Mouse (Mus musculus) liver, embryonic 15.5 days (tissue): ENCODE results near the gene Lca5. TPM values are rescaled to one million over a fixed set of nuclear protein-coding genes. Genes with fewer than 3 reads are reported as not detected.

Experiments used
- ATAC-seq: fragments of 200-750 bp; cut with Nextera tagmentation; 2 replicates; pipeline ENCODE4 v1.8.0; 2017; ENCODE audit warnings: moderate number of reproducible peaks, mild to moderate bottlenecking, moderate library complexity; ENCODE audit not compliant: insufficient read depth
- H3K27ac ChIP-seq: fragments of 300-500 bp; sonication (generic); replicated peaks from 2 replicates; pipeline ENCODE4 v1.5.1; 2015; ENCODE audit warnings: mild to moderate bottlenecking, inconsistent platforms
- H3K27me3 ChIP-seq: fragments of 300-500 bp; sonication (generic); 2 replicates; pipeline ENCODE4 v1.6.1; 2015; ENCODE audit warnings: mild to moderate bottlenecking, inconsistent platforms
- H3K36me3 ChIP-seq: fragments of 300-500 bp; sonication (generic); replicated peaks from 2 replicates; pipeline ENCODE4 v1.6.1; 2015; ENCODE audit warnings: moderate library complexity, mild to moderate bottlenecking, inconsistent platforms
- H3K4me1 ChIP-seq: fragments of 300-500 bp; sonication (generic); replicated peaks from 2 replicates; pipeline ENCODE4 v1.6.1; 2015; ENCODE audit warnings: inconsistent platforms
- H3K4me2 ChIP-seq: fragments of 300-500 bp; sonication (generic); 2 replicates; pipeline ENCODE4 v1.6.1; 2015; ENCODE audit warnings: moderate library complexity, mild to moderate bottlenecking, inconsistent platforms
- H3K4me3 ChIP-seq: fragments of 300-500 bp; sonication (generic); replicated peaks from 2 replicates; pipeline ENCODE4 v1.5.1; 2015; ENCODE audit warnings: mild to moderate bottlenecking, inconsistent platforms
- H3K9ac ChIP-seq: fragments of 300-500 bp; sonication (generic); 2 replicates; pipeline ENCODE4 v1.6.1; 2015; ENCODE audit warnings: moderate library complexity, mild to moderate bottlenecking, inconsistent platforms
- H3K9me3 ChIP-seq: fragments of 300-500 bp; sonication (generic); replicated peaks from 2 replicates; pipeline ENCODE4 v1.6.1; 2016; ENCODE audit warnings: inconsistent platforms
- WGBS: fragments of 180-500 bp; shearing (Covaris S2); methylation state at CpG from one replicate; pipeline ENCODE4 v1.1.7; 2015; ENCODE audit warnings: mixed read lengths; ENCODE audit not compliant: insufficient replicate concordance; 5-methylcytosine and 5-hydroxymethylcytosine counted together
- polyA plus RNA-seq: library from polyadenylated mRNA; unstranded; fragments of >200 nt; fragmentation: Nextera tagmentation; extraction: Ambion mirVana; gene quantifications from 2 replicates; pipeline ENCODE4 v1.2.1, GENCODE M21; 2015

The Lca5 gene
- 0.79 and 0.92 TPM in 2 replicates for polyA plus RNA-seq

GRCm38 (mm10) chr9:83440392-83441357, at the start of gene Lca5:
Gene Lca5, minus strand, starts transcription at chr9:83441127.
- Histone ChIP-seq H3K27me3 (no peaks in the 10 kb centered on the region; the same call in 1 of the 2 replicates), H3K4me3 (peak within 1 kb of the TSS; percentile 58), H3K27ac (no peak within 1 kb of the TSS), H3K9me3 (no peaks in the 10 kb centered on the region), H3K4me1 (peaks cover 7% of the 10 kb centered on the region; the same call in 1 of the 2 replicates), H3K9ac (no peak within 1 kb of the TSS), H3K4me2 (peak within 1 kb of the TSS; percentile 64), H3K36me3 (no peaks in the 10 kb centered on the region)
- 3% methylated on average over 57 of the region's 57 CpGs for WGBS
- peak; percentile 91 for ATAC-seq

GRCm38 (mm10) chr9:83488491-83489210, 47.7 kb upstream of the Lca5 start:
- Histone ChIP-seq H3K36me3 (no peaks in the 10 kb centered on the region), H3K4me1 (no peaks in the 10 kb centered on the region), H3K9me3 (no peaks in the 10 kb centered on the region), H3K9ac (no peak overlapping the region), H3K4me3 (no peak overlapping the region), H3K4me2 (no peak overlapping the region), H3K27ac (no peak overlapping the region), H3K27me3 (no peaks in the 10 kb centered on the region)
- ATAC-seq, result no peak
- 49% methylated on average over 15 of the region's 15 CpGs for WGBS

GRCm38 (mm10) chr9:83487771-83488470, 47.0 kb upstream of the Lca5 start:
- Histone ChIP-seq H3K27me3 (no peaks in the 10 kb centered on the region), H3K9me3 (no peaks in the 10 kb centered on the region), H3K9ac (no peak overlapping the region), H3K4me3 (no peak overlapping the region), H3K4me1 (no peaks in the 10 kb centered on the region), H3K36me3 (no peaks in the 10 kb centered on the region), H3K27ac (no peak overlapping the region), H3K4me2 (no peak overlapping the region)
- WGBS, result 50% methylated on average over 9 of the region's 9 CpGs
- ATAC-seq, result no peak

- no peak overlapping the region for H3K4me2 ChIP-seq
- WGBS, result 70% methylated on average over 3 of the region's 3 CpGs
- no peak for ATAC-seq
- no peaks in the 10 kb centered on the region for H3K4me1 ChIP-seq
- H3K27me3 ChIP-seq, result no peaks in the 10 kb centered on the region
- no peaks in the 10 kb centered on the region for H3K9me3 ChIP-seq
- H3K9ac ChIP-seq, result no peak overlapping the region
- no peaks in the 10 kb centered on the region for H3K36me3 ChIP-seq
- H3K4me3 ChIP-seq, result no peak overlapping the region
- H3K27ac ChIP-seq, result no peak overlapping the region
These were observed 45.0 kb upstream of the Lca5 start for GRCm38 (mm10) chr9:83485966-83486365.

- H3K27ac ChIP-seq, result no peak overlapping the region
- H3K4me2 ChIP-seq, result no peak overlapping the region
- no peaks in the 10 kb centered on the region for H3K36me3 ChIP-seq
- 72% methylated on average over 1 of the region's 1 CpGs for WGBS
- H3K9me3 ChIP-seq, result no peaks in the 10 kb centered on the region
- no peak overlapping the region for H3K9ac ChIP-seq
- no peak overlapping the region for H3K4me3 ChIP-seq
- no peak for ATAC-seq
- H3K4me1 ChIP-seq, result no peaks in the 10 kb centered on the region
- no peaks in the 10 kb centered on the region for H3K27me3 ChIP-seq
These were observed 44.4 kb upstream of the Lca5 start for GRCm38 (mm10) chr9:83485357-83485756.

GRCm38 (mm10) chr9:83483419-83483818, 42.5 kb upstream of the Lca5 start:
- H3K4me3 ChIP-seq, result no peak overlapping the region
- WGBS, result 74% methylated on average over 4 of the region's 4 CpGs

GRCm38 (mm10) chr9:83482176-83482949, 41.4 kb upstream of the Lca5 start:
- Histone ChIP-seq H3K27me3 (no peaks in the 10 kb centered on the region), H3K27ac (no peak overlapping the region), H3K9ac (no peak overlapping the region), H3K4me3 (no peak overlapping the region), H3K9me3 (no peaks in the 10 kb centered on the region), H3K4me2 (no peak overlapping the region), H3K4me1 (no peaks in the 10 kb centered on the region), H3K36me3 (no peaks in the 10 kb centered on the region)
- WGBS, result 72% methylated on average over 4 of the region's 4 CpGs
- ATAC-seq, result no peak

More at GRCm38 (mm10) chr9:83483419-83483818, 42.5 kb upstream of the Lca5 start:
- no peak overlapping the region for H3K27ac ChIP-seq
- no peaks in the 10 kb centered on the region for H3K27me3 ChIP-seq
- H3K36me3 ChIP-seq, result no peaks in the 10 kb centered on the region
- no peak overlapping the region for H3K4me2 ChIP-seq
- no peak overlapping the region for H3K9ac ChIP-seq
- ATAC-seq, result no peak
- no peaks in the 10 kb centered on the region for H3K4me1 ChIP-seq
- no peaks in the 10 kb centered on the region for H3K9me3 ChIP-seq

GRCm38 (mm10) chr9:83469871-83470270, 28.9 kb upstream of the Lca5 start:
- Histone ChIP-seq H3K27ac (no peak overlapping the region), H3K9ac (no peak overlapping the region), H3K36me3 (no peaks in the 10 kb centered on the region), H3K4me3 (no peak overlapping the region), H3K4me2 (no peak overlapping the region), H3K9me3 (no peaks in the 10 kb centered on the region), H3K4me1 (no peaks in the 10 kb centered on the region), H3K27me3 (no peaks in the 10 kb centered on the region)
- WGBS, result 31% methylated on average over 2 of the region's 2 CpGs
- no peak for ATAC-seq

GRCm38 (mm10) chr9:83447771-83448170, 6.8 kb upstream of the Lca5 start:
- H3K4me2 ChIP-seq, result peak overlapping the region; percentile 60
- WGBS, result 1% methylated on average over 22 of the region's 22 CpGs
- H3K27ac ChIP-seq, result no peak overlapping the region
- H3K4me3 ChIP-seq, result peak overlapping the region; percentile 38
- peaks cover 24% of the 10 kb centered on the region for H3K27me3 ChIP-seq
- no peaks in the 10 kb centered on the region for H3K4me1 ChIP-seq
- no peak overlapping the region for H3K9ac ChIP-seq
- H3K9me3 ChIP-seq, result no peaks in the 10 kb centered on the region
- H3K36me3 ChIP-seq, result no peaks in the 10 kb centered on the region
- no peak for ATAC-seq

- Histone ChIP-seq H3K4me3 (no peak overlapping the region), H3K9me3 (no peaks in the 10 kb centered on the region), H3K4me1 (no peaks in the 10 kb centered on the region), H3K9ac (no peak overlapping the region), H3K4me2 (peak overlapping the region; percentile 60), H3K27ac (no peak overlapping the region), H3K36me3 (no peaks in the 10 kb centered on the region), H3K27me3 (peaks cover 24% of the 10 kb centered on the region)
- 8% methylated on average over 9 of the region's 9 CpGs for WGBS
- no peak for ATAC-seq
These were observed 6.2 kb upstream of the Lca5 start for GRCm38 (mm10) chr9:83447176-83447575.
